Mouse (Mus musculus) G1E (cell line): Measurements from ENCODE around the gene Tppp. TPM values are rescaled to one million over a fixed set of nuclear protein-coding genes. Genes with fewer than 3 reads are reported as not detected.
"Not testable (repeated sequence)": the region's sequence is repeated elsewhere in the genome, so short reads cannot be mapped to it uniquely, and the experiment has no call there.

Experiments used
- ATAC-seq: 2 replicates; pipeline ENCODE4 v1.8.0; 2016; ENCODE audit warnings: mild to moderate bottlenecking; ENCODE audit not compliant: insufficient number of reproducible peaks, poor library complexity, low FRiP score, severe bottlenecking; ENCODE audit errors: extremely low read depth
- DNase-seq: peaks from one replicate; pipeline ENCODE4 v3.0.0; 2012; ENCODE audit warnings: low spot score
- H3K27me3 ChIP-seq: 2 replicates; pipeline ENCODE4 v1.6.1; 2012; ENCODE audit warnings: mild to moderate bottlenecking, low read length, inconsistent platforms; ENCODE audit not compliant: insufficient read depth
- H3K36me3 ChIP-seq: replicated peaks from 2 replicates; pipeline ENCODE3; 2012; ENCODE audit warnings: mild to moderate bottlenecking, inconsistent platforms
- H3K4me1 ChIP-seq: 2 replicates; pipeline ENCODE4 v1.6.1; 2012; ENCODE audit warnings: low read depth, low read length, inconsistent platforms, mixed read lengths; ENCODE audit not compliant: insufficient read depth
- H3K4me3 ChIP-seq: 2 replicates; pipeline ENCODE4 v1.5.1; 2012; ENCODE audit warnings: low read depth, mild to moderate bottlenecking, inconsistent platforms, low read length, moderate library complexity, mixed read lengths
- H3K9me3 ChIP-seq: replicated peaks from 2 replicates; pipeline ENCODE4 v1.6.1; 2012; ENCODE audit warnings: inconsistent platforms
- CTCF ChIP-seq: IDR thresholded peaks from 2 replicates; pipeline ENCODE4 v1.5.1; 2012; ENCODE audit warnings: low read depth, low read length, inconsistent platforms, mixed read lengths
- GATA1 ChIP-seq: IDR thresholded peaks from 2 replicates; pipeline ENCODE4 v1.6.1; 2012; ENCODE audit warnings: borderline replicate concordance, low read length, inconsistent platforms, mixed read lengths
- GATA2 ChIP-seq: IDR thresholded peaks from 2 replicates; pipeline ENCODE4 v1.6.1; 2012; ENCODE audit warnings: low read depth, low read length, inconsistent platforms, borderline replicate concordance
- POLR2AphosphoS5 ChIP-seq: IDR thresholded peaks from 2 replicates; pipeline ENCODE4 v1.6.1; 2012; ENCODE audit warnings: low read depth, low read length, inconsistent platforms; ENCODE audit not compliant: insufficient replicate concordance
- TAL1 ChIP-seq: conservative IDR thresholded peaks from 2 replicates; pipeline ENCODE4 v1.6.1; 2012; ENCODE audit warnings: low read depth, low read length, inconsistent platforms, mixed read lengths
- polyA plus RNA-seq: library from polyadenylated mRNA; stranded (reverse); fragments of >175 nt; gene quantifications from 2 replicates; pipeline ENCODE4 v1.2.3, GENCODE M21; 2012
- total RNA-seq, 2 experiments: library from RNA; stranded (forward) in 1 of 2; stranded (reverse) in 1 of 2; fragments of 200-1000 nt in 1 of 2; fragments of >200 nt in 1 of 2; fragmentation: Nextera tagmentation in 1 of 2; gene quantifications; 2 replicates each; pipeline ENCODE4 v1.2.3; 2014 to 2017

The Tppp gene
- total and polyA plus RNA-seq, 3 experiments: 0.16 TPM; not detected in 2

DNA sequence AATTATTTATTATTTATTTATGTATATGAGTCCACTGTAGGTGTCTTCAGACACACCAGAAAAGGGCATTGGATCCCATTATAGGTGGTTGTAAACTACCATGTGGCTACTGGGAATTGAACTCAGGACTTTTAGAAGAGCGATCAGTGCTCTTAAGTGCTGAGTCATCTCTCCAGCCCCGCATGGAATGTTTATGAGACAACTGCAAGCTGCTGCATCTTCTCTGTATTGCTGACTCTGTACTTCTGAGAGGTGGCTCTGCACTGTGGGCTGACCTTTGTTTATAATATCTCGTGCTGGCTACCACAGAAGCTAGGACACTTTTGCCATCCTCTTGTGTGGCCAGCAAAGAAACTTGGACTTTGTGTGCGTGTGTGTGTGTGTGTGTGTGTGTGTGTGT lies 7.7 kb upstream of the Tppp start:
- ATAC-seq: no peak
- TF ChIP-seq GATA2: no peak
- no peak for TF ChIP-seq GATA1
- no peak for TF ChIP-seq CTCF
- TF ChIP-seq TAL1: no peak
- TF ChIP-seq POLR2AphosphoS5: no peak
- no peaks in the 10 kb centered on the region for H3K4me1 ChIP-seq
- no peaks in the 10 kb centered on the region for H3K9me3 ChIP-seq
- DNase-seq: no peak
- no peaks in the 10 kb centered on the region for H3K36me3 ChIP-seq
- H3K27me3 ChIP-seq: peaks cover 14% of the 10 kb centered on the region; the same call in 1 of the 2 replicates
- no peak overlapping the region for H3K4me3 ChIP-seq

DNA sequence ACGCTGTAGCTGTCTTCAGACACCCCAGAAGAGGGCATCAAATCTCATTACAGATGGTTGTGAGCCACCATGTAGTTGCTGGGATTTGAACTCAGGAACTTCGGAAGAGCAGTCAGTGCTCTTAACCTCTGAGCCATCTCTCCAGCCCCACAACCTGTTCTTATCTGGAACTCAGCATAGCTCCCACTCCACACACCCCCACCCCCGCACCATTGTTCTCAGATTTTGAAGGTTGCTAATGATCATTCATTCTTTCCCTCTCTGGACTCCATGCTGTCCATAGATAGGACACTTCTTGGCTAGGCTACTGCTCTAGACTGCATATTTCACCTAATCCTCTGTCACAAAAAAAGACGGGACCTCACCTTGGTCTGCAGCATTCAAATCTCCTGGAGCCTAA lies 2.3 kb upstream of the Tppp start:
- not testable (repeated sequence) for H3K4me3 ChIP-seq, H3K36me3 ChIP-seq, ATAC-seq, DNase-seq, H3K9me3 ChIP-seq
- Histone ChIP-seq H3K4me1 (peaks cover 15% of the 10 kb centered on the region), H3K27me3 (peaks cover 38% of the 10 kb centered on the region)

DNA sequence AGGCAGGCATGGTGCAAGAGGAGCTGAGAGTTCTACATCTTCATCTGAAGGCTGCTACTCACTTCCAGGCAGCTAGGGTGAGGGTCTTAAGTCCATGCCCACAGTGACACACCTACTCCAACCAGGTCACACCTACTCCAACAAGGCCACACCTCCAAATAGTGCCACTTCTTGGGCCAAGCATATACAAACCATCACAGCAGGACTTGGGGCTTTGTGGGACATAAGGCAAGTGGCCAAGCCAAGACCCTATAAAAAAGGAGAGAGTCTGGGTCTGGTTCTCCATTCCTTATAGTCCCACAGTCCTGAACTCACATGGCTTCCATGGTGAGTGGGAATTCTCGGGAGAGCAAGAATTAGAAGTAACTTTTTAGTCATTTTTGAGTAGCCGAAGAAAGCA lies 991 bp upstream of the Tppp start:
- H3K36me3 ChIP-seq, H3K9me3 ChIP-seq, DNase-seq, ATAC-seq, H3K4me3 ChIP-seq: not testable (repeated sequence)
- H3K27me3 ChIP-seq: peaks cover 34% of the 10 kb centered on the region
- peaks cover 15% of the 10 kb centered on the region for H3K4me1 ChIP-seq

DNA sequence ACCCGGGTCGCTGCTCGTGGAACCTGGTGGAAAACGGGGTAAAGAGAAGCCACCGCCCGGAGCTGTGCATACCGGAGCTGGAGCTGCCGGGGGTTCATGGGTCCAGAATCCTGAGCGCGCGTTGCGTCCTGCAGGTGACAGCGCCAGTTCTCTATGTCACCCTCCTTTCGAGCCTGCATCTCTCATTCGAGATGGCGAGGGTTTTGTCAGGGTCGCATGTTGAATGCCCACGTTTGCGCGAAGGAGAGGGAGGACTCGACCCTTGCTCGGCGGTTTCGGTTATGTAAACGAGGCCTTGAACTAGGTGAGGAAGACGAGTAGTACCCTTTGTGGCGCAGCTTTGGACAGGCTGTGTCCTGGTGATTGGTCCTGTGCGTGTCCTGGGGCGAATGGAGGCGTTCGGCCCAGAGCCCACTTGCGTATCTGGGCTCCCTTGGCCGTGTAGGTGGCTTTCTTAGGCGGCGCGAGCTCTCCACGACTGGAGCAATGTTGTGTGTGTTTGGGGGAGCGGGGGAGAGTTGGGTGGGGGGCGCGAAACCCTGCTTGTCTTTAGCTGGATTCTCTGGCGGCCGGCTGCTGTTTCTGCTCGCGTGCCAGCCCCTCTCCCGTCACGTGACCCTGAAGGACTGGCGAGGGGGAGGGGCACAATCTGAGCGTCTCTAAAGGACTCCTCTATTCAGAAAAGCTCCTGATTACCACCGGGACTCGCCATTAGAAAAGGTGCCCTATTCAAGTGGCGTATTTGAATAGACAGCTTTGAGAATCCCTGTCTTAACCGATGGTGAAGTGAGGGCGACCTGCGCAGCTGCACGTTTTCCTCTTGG lies 796 bp downstream of the Tppp start:
- no peaks in the 10 kb centered on the region for H3K36me3 ChIP-seq
- TF ChIP-seq CTCF (no peak), TAL1 (no peak), POLR2AphosphoS5 (no peak), GATA1 (no peak), GATA2 (no peak)
- peaks cover 34% of the 10 kb centered on the region for H3K27me3 ChIP-seq
- no peak for DNase-seq
- H3K4me1 ChIP-seq: peaks cover 15% of the 10 kb centered on the region
- H3K9me3 ChIP-seq: no peaks in the 10 kb centered on the region
- H3K4me3 ChIP-seq: peak overlapping the region; percentile 70; the same call in 1 of the 2 replicates
- no peak for ATAC-seq

DNA sequence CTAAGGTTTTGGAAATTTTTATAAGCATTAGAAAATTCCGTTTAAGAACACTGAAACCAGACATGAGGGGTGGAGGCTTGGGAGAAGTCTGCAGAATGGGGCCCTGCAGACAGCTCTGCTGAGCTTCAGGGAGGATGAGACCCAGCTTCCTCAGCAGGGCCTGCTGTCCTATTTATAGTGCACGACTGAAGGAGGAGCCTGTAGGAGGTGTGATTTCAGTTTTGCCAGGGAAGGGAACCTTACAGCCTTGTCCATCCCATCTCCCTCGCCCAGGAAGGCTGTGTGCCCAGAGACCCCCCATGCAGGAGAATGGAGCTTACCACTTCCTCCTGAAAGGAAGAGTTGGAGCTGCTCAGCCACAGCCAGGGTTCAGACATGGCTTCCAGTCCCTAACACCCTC lies 1.5 kb downstream of the Tppp start:
- Histone ChIP-seq H3K27me3 (peaks cover 34% of the 10 kb centered on the region), H3K36me3 (no peaks in the 10 kb centered on the region), H3K9me3 (no peaks in the 10 kb centered on the region), H3K4me3 (no peak overlapping the region), H3K4me1 (peaks cover 15% of the 10 kb centered on the region)
- TF ChIP-seq GATA2: no peak
- TF ChIP-seq POLR2AphosphoS5: no peak
- DNase-seq: no peak
- no peak for ATAC-seq

DNA sequence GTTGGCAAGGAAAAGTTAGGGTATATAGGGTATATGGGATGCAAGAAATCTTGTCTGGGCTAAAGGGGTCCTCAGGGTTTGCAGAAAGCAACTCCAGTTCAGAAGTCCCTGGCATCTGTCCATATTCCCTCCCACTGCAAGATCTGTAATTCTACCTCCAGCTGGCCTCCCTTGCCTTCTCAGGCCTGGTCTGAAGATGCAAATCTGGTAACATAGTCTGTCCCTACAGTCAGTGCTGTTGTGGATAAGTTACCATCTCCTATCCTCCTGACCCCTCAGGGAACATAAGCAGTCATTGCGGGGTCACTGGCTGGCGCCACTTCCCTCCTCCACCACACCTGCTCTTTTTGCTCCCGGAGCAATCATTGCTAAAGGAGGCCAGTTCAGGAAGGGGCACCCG lies 6.7 kb downstream of the Tppp start:
- no peak for DNase-seq
- TF ChIP-seq POLR2AphosphoS5: no peak
- no peak for TF ChIP-seq GATA2
- TF ChIP-seq TAL1: no peak
- no peak for TF ChIP-seq CTCF
- no peak for TF ChIP-seq GATA1

DNA sequence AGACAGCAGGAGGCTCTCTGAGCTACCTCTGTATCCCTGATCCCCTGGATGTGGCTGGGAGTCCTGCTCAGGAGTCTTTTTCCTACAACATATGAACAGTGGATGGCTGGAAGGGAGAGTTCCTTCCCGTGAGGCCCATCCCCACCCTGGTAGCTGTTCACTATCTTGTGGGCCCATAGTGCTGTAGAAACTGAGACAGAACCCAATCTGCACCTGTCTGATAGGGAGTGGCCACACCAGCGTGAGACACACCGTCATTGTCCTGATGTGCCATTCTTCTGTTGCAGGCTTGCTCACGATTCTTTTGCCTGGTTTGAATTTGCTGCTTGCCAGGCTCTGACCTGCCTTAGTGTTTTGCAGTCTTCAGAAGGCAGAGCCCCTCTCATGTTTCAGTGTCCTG lies 8.2 kb downstream of the Tppp start:
- Histone ChIP-seq H3K4me1 (no peaks in the 10 kb centered on the region), H3K4me3 (no peak overlapping the region), H3K27me3 (peaks cover 15% of the 10 kb centered on the region), H3K9me3 (no peaks in the 10 kb centered on the region), H3K36me3 (no peaks in the 10 kb centered on the region)
- TF ChIP-seq POLR2AphosphoS5 (no peak), GATA2 (no peak), CTCF (no peak), GATA1 (no peak), TAL1 (no peak)
- DNase-seq (no peak), ATAC-seq (no peak)

More for the DNA sequence above, 6.7 kb downstream of the Tppp start:
- no peak overlapping the region for H3K4me3 ChIP-seq
- no peaks in the 10 kb centered on the region for H3K36me3 ChIP-seq
- no peaks in the 10 kb centered on the region for H3K4me1 ChIP-seq
- no peaks in the 10 kb centered on the region for H3K9me3 ChIP-seq
- peaks cover 15% of the 10 kb centered on the region for H3K27me3 ChIP-seq
- ATAC-seq: no peak

DNA sequence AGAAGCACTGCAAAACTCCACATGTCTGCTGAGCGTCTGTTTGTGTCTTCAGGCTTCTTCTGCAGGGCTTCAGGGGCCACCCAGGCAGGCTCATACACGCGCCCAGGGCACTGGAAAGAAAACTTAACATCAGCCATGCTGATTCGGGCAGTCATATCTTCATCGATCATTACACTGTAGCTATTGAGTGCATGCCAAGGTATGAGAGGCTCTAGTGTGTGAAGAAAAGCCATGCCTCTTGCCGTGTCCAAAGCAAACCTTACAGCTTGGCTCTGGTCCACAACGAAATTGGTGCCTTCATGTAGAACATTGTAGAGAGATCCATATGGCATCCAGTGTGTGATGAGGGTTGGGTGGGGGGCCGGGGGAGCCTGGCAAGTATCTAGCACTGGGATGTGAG lies 9.8 kb downstream of the Tppp start:
- not testable (repeated sequence) for H3K9me3 ChIP-seq, H3K4me3 ChIP-seq, H3K36me3 ChIP-seq, ATAC-seq, H3K4me1 ChIP-seq, DNase-seq
- H3K27me3 ChIP-seq: peaks cover 26% of the 10 kb centered on the region
